Mouse (Mus musculus) G1E (cell line): ENCODE measurements at regions not wholly inside any gene's neighbourhood (a gene's known extent, or its start where the extent isn't known, plus 50 kb on each side); places are given as distances from the start of the nearest gene placed in this dataset.

Source experiments
- ATAC-seq: 2 replicates; pipeline ENCODE4 v1.8.0; 2016; ENCODE audit warnings: mild to moderate bottlenecking; ENCODE audit not compliant: insufficient number of reproducible peaks, poor library complexity, low FRiP score, severe bottlenecking; ENCODE audit errors: extremely low read depth
- DNase-seq: peaks from one replicate; pipeline ENCODE4 v3.0.0; 2012; ENCODE audit warnings: low spot score
- H3K27me3 ChIP-seq: 2 replicates; pipeline ENCODE4 v1.6.1; 2012; ENCODE audit warnings: mild to moderate bottlenecking, low read length, inconsistent platforms; ENCODE audit not compliant: insufficient read depth
- H3K36me3 ChIP-seq: replicated peaks from 2 replicates; pipeline ENCODE3; 2012; ENCODE audit warnings: mild to moderate bottlenecking, inconsistent platforms
- H3K4me1 ChIP-seq: 2 replicates; pipeline ENCODE4 v1.6.1; 2012; ENCODE audit warnings: low read depth, low read length, inconsistent platforms, mixed read lengths; ENCODE audit not compliant: insufficient read depth
- H3K4me3 ChIP-seq: 2 replicates; pipeline ENCODE4 v1.5.1; 2012; ENCODE audit warnings: low read depth, mild to moderate bottlenecking, inconsistent platforms, low read length, moderate library complexity, mixed read lengths
- H3K9me3 ChIP-seq: replicated peaks from 2 replicates; pipeline ENCODE4 v1.6.1; 2012; ENCODE audit warnings: inconsistent platforms
- CTCF ChIP-seq: IDR thresholded peaks from 2 replicates; pipeline ENCODE4 v1.5.1; 2012; ENCODE audit warnings: low read depth, low read length, inconsistent platforms, mixed read lengths
- GATA1 ChIP-seq: IDR thresholded peaks from 2 replicates; pipeline ENCODE4 v1.6.1; 2012; ENCODE audit warnings: borderline replicate concordance, low read length, inconsistent platforms, mixed read lengths
- GATA2 ChIP-seq: IDR thresholded peaks from 2 replicates; pipeline ENCODE4 v1.6.1; 2012; ENCODE audit warnings: low read depth, low read length, inconsistent platforms, borderline replicate concordance
- POLR2AphosphoS5 ChIP-seq: IDR thresholded peaks from 2 replicates; pipeline ENCODE4 v1.6.1; 2012; ENCODE audit warnings: low read depth, low read length, inconsistent platforms; ENCODE audit not compliant: insufficient replicate concordance
- TAL1 ChIP-seq: conservative IDR thresholded peaks from 2 replicates; pipeline ENCODE4 v1.6.1; 2012; ENCODE audit warnings: low read depth, low read length, inconsistent platforms, mixed read lengths

GRCm38 (mm10) chr4:135042501-135042900 is 78.0 kb upstream of the Runx3 start:
- H3K36me3 ChIP-seq: no peaks in the 10 kb centered on the region
- ATAC-seq: no peak
- H3K27me3 ChIP-seq: peaks cover 44% of the 10 kb centered on the region
- no peak overlapping the region for H3K4me3 ChIP-seq
- H3K9me3 ChIP-seq: no peaks in the 10 kb centered on the region
- TF ChIP-seq GATA1 (no peak), CTCF (no peak), GATA2 (no peak), POLR2AphosphoS5 (no peak), TAL1 (no peak)
- peaks cover 13% of the 10 kb centered on the region for H3K4me1 ChIP-seq
- no peak for DNase-seq

GRCm38 (mm10) chr4:135045054-135045453 is 75.4 kb upstream of the Runx3 start:
- H3K4me3 ChIP-seq: no peak overlapping the region
- peaks cover 35% of the 10 kb centered on the region for H3K27me3 ChIP-seq
- DNase-seq (no peak), ATAC-seq (no peak)
- TF ChIP-seq GATA2 (no peak), POLR2AphosphoS5 (no peak), CTCF (no peak), GATA1 (no peak), TAL1 (no peak)
- H3K36me3 ChIP-seq: no peaks in the 10 kb centered on the region
- no peaks in the 10 kb centered on the region for H3K9me3 ChIP-seq
- H3K4me1 ChIP-seq: peaks cover 13% of the 10 kb centered on the region

GRCm38 (mm10) chr4:135046619-135047018 is 73.8 kb upstream of the Runx3 start:
- no peaks in the 10 kb centered on the region for H3K36me3 ChIP-seq
- H3K4me3 ChIP-seq: no peak overlapping the region; the same call in 1 of the 2 replicates
- ATAC-seq (no peak), DNase-seq (no peak)
- H3K9me3 ChIP-seq: no peaks in the 10 kb centered on the region
- peaks cover 35% of the 10 kb centered on the region for H3K27me3 ChIP-seq
- H3K4me1 ChIP-seq: peaks cover 16% of the 10 kb centered on the region
- TF ChIP-seq GATA2: no peak
- no peak for TF ChIP-seq CTCF
- no peak for TF ChIP-seq TAL1
- TF ChIP-seq GATA1: no peak
- TF ChIP-seq POLR2AphosphoS5: no peak

- Histone ChIP-seq H3K4me1 (peaks cover 17% of the 10 kb centered on the region), H3K9me3 (no peaks in the 10 kb centered on the region), H3K27me3 (peaks cover 31% of the 10 kb centered on the region), H3K36me3 (no peaks in the 10 kb centered on the region), H3K4me3 (no peak overlapping the region)
- DNase-seq (no peak), ATAC-seq (no peak)
- TF ChIP-seq CTCF (no peak), TAL1 (no peak), GATA2 (no peak), GATA1 (no peak), POLR2AphosphoS5 (no peak)
These were observed 73.2 kb upstream of the Runx3 start for GRCm38 (mm10) chr4:135047251-135047650.

GRCm38 (mm10) chr4:135047771-135048170 is 72.7 kb upstream of the Runx3 start:
- Histone ChIP-seq H3K36me3 (no peaks in the 10 kb centered on the region), H3K4me3 (no peak overlapping the region), H3K9me3 (no peaks in the 10 kb centered on the region; the same call in 1 of the 2 replicates), H3K4me1 (peaks cover 17% of the 10 kb centered on the region), H3K27me3 (peaks cover 26% of the 10 kb centered on the region)
- TF ChIP-seq CTCF (no peak), GATA1 (no peak), GATA2 (no peak), POLR2AphosphoS5 (no peak), TAL1 (no peak)
- DNase-seq (no peak), ATAC-seq (no peak)

GRCm38 (mm10) chr4:135049924-135050323 is 70.5 kb upstream of the Runx3 start:
- Histone ChIP-seq H3K36me3 (no peaks in the 10 kb centered on the region), H3K27me3 (peaks cover 19% of the 10 kb centered on the region; the same call in 1 of the 2 replicates), H3K4me3 (no peak overlapping the region), H3K4me1 (peaks cover 25% of the 10 kb centered on the region), H3K9me3 (peaks cover 8% of the 10 kb centered on the region)
- ATAC-seq (no peak), DNase-seq (no peak)
- TF ChIP-seq GATA1 (no peak), POLR2AphosphoS5 (no peak), GATA2 (no peak), TAL1 (no peak), CTCF (no peak)

- TF ChIP-seq TAL1: no peak
- TF ChIP-seq POLR2AphosphoS5: no peak
- no peak for TF ChIP-seq GATA2
- TF ChIP-seq CTCF: no peak
- TF ChIP-seq GATA1: no peak
- Histone ChIP-seq H3K36me3 (no peaks in the 10 kb centered on the region), H3K4me1 (peaks cover 33% of the 10 kb centered on the region), H3K4me3 (no peak overlapping the region), H3K9me3 (peaks cover 8% of the 10 kb centered on the region), H3K27me3 (peaks cover 21% of the 10 kb centered on the region; the same call in 1 of the 2 replicates)
- DNase-seq (no peak), ATAC-seq (no peak)
These were observed 69.0 kb upstream of the Runx3 start for GRCm38 (mm10) chr4:135051466-135051865.
